Mouse (Mus musculus) brain, embryonic 14.5 days (tissue): ENCODE measurements at regions not wholly inside any gene's neighbourhood (a gene's known extent, or its start where the extent isn't known, plus 50 kb on each side); places are given as distances from the start of the nearest gene placed in this dataset.
A peak's percentile ranks its signal among the peaks of the same experiment; 100 is the strongest.

ENCODE experiments used
- DNase-seq: peaks from one replicate; pipeline ENCODE4 v3.0.0-alpha.2; 2011; ENCODE audit warnings: low read depth
- CTCF ChIP-seq: fragments of 200-500 bp; IDR thresholded peaks from 2 replicates; pipeline ENCODE4 v1.5.1; 2012; ENCODE audit warnings: inconsistent platforms, mild to moderate bottlenecking, moderate library complexity, borderline replicate concordance; ENCODE audit not compliant: insufficient read depth, insufficient read length; ENCODE audit errors: extremely low read depth
- POLR2A ChIP-seq: fragments of 200-500 bp; IDR thresholded peaks from 2 replicates; pipeline ENCODE4 v1.6.1; 2012; ENCODE audit warnings: mild to moderate bottlenecking, inconsistent platforms, borderline replicate concordance; ENCODE audit not compliant: poor library complexity, insufficient read depth, insufficient read length, severe bottlenecking; ENCODE audit errors: extremely low read depth

- TF ChIP-seq POLR2A (no peak), CTCF (no peak)
- no peak for DNase-seq
These were observed 219.5 kb upstream of the Map3k7 start for GRCm38 (mm10) chr4:31744431-31744830.

GRCm38 (mm10) chr4:31753677-31754312, 210.1 kb upstream of the Map3k7 start:
- TF ChIP-seq POLR2A = no peak
- TF ChIP-seq CTCF = no peak
- DNase-seq = no peak

GRCm38 (mm10) chr4:31757126-31757525, 206.8 kb upstream of the Map3k7 start:
- no peak for DNase-seq
- TF ChIP-seq CTCF = no peak
- no peak for TF ChIP-seq POLR2A

- TF ChIP-seq CTCF = no peak
- TF ChIP-seq POLR2A = no peak
- peak; percentile 49 for DNase-seq
These were observed 203.8 kb upstream of the Map3k7 start for GRCm38 (mm10) chr4:31760116-31760515.

- no peak for DNase-seq
- no peak for TF ChIP-seq CTCF
- TF ChIP-seq POLR2A = no peak
These were observed 201.7 kb upstream of the Map3k7 start for GRCm38 (mm10) chr4:31762199-31762598.

- TF ChIP-seq POLR2A = no peak
- TF ChIP-seq CTCF = no peak
- DNase-seq = peak; percentile 8
These were observed 195.8 kb upstream of the Map3k7 start for GRCm38 (mm10) chr4:31768026-31768626.

GRCm38 (mm10) chr4:31769325-31769724, 194.6 kb upstream of the Map3k7 start:
- TF ChIP-seq POLR2A = no peak
- TF ChIP-seq CTCF = no peak

GRCm38 (mm10) chr4:31786284-31786683, 177.6 kb upstream of the Map3k7 start:
- TF ChIP-seq POLR2A (no peak), CTCF (peak; percentile 25; the same call in 1 of the 2 replicates)
- DNase-seq = no peak

More at GRCm38 (mm10) chr4:31769325-31769724, 194.6 kb upstream of the Map3k7 start:
- DNase-seq = no peak

- no peak for TF ChIP-seq POLR2A
- TF ChIP-seq CTCF = no peak
- peak; percentile 44 for DNase-seq
These were observed 146.2 kb upstream of the Map3k7 start for GRCm38 (mm10) chr4:31817574-31818240.

- no peak for DNase-seq
- no peak for TF ChIP-seq POLR2A
- no peak for TF ChIP-seq CTCF
These were observed 144.2 kb upstream of the Map3k7 start for GRCm38 (mm10) chr4:31819521-31820259.

GRCm38 (mm10) chr4:31823574-31824348, 140.1 kb upstream of the Map3k7 start:
- TF ChIP-seq POLR2A (no peak), CTCF (no peak)

More at GRCm38 (mm10) chr4:31823574-31824348, 140.1 kb upstream of the Map3k7 start:
- DNase-seq = peak; percentile 61
